1 mouse cellular context compared by ENCODE assay signal in genomic region chr19:6981465-6981864, GRCm38 (mm10).
TF ChIP-seq lines count a peak whose summit lies in the region.

No protein-coding gene starts in this region.

TF ChIP-seq in MEL, 35 proteins besides CTCF, POLR2A, EP300 and RAD21:
- TF ChIP-seq POLR2AphosphoS2 (IDR thresholded peaks at IDR 0.05; ENCODE audit: low read length) (no peak), HCFC1 (IDR thresholded peaks at IDR 0.05; ENCODE audit: low read depth, low read length) (no peak), ZMIZ1 (IDR thresholded peaks at IDR 0.05; ENCODE audit: low read depth, low read length) (0 out of 2 replicates have a peak, but pooled peaks have one; percentile 4), MAFK (IDR thresholded peaks at IDR 0.05; ENCODE audit: borderline replicate concordance, low read depth, low read length) (no peak), ZC3H11A (IDR thresholded peaks at IDR 0.05; ENCODE audit: low read depth, low read length) (no peak), ETS1 (IDR thresholded peaks at IDR 0.05; ENCODE audit: low read depth, low read length) (no peak)
